Mouse (Mus musculus) myocyte (in vitro differentiated cells): ENCODE data around the gene Kcnj16. TPM values are rescaled to one million over a fixed set of nuclear protein-coding genes. Genes with fewer than 3 reads are reported as not detected.

ENCODE experiments used
- H3K27me3 ChIP-seq: one replicate; pipeline ENCODE4 v1.6.1; 2011; ENCODE audit not compliant: control insufficient read depth, insufficient read depth, insufficient read length
- H3K36me3 ChIP-seq: one replicate; pipeline ENCODE4 v1.6.1; 2011; ENCODE audit not compliant: control insufficient read depth, insufficient read depth
- H3K4me2 ChIP-seq: one replicate; pipeline ENCODE4 v1.6.1; 2011; ENCODE audit warnings: low read depth, control low read depth
- H3K4me3 ChIP-seq: one replicate; pipeline ENCODE4 v1.5.1; 2011; ENCODE audit warnings: mild to moderate bottlenecking, control low read depth, moderate library complexity
- H3K79me2 ChIP-seq: one replicate; pipeline ENCODE4 v1.6.1; 2011; ENCODE audit not compliant: control insufficient read depth, insufficient read depth
- H3ac ChIP-seq: one replicate; pipeline ENCODE4 v1.6.1; 2011; ENCODE audit not compliant: control insufficient read depth, insufficient read length
- CEBPB ChIP-seq: IDR thresholded peaks from 2 replicates; pipeline ENCODE4 v1.6.1; 2011; ENCODE audit warnings: mild to moderate bottlenecking, moderate library complexity; ENCODE audit not compliant: poor library complexity, insufficient read depth, severe bottlenecking
- E2F4 ChIP-seq: IDR thresholded peaks from one replicate; pipeline ENCODE4 v1.6.1; 2011; ENCODE audit warnings: mild to moderate bottlenecking, control low read depth, moderate library complexity; ENCODE audit not compliant: insufficient read depth
- MAX ChIP-seq: IDR thresholded peaks from one replicate; pipeline ENCODE4 v1.6.1; 2011; ENCODE audit warnings: low read depth, mild to moderate bottlenecking, control low read depth
- MYOD1 ChIP-seq, 3 experiments: IDR thresholded peaks; one replicate each; pipeline ENCODE4 v1.6.1; 2011; ENCODE audit warnings: control low read depth in 2 of 3, low read depth in 2 of 3, mild to moderate bottlenecking in 2 of 3, moderate library complexity in 1 of 3; ENCODE audit not compliant: insufficient read length in 2 of 3, control insufficient read depth in 1 of 3
- MYOG ChIP-seq, 3 experiments: IDR thresholded peaks; one replicate each; pipeline ENCODE4 v1.6.1; 2011; ENCODE audit warnings: control low read depth in 2 of 3, low read depth in 2 of 3, mild to moderate bottlenecking in 2 of 3; ENCODE audit not compliant: insufficient read length in 2 of 3, control insufficient read depth in 1 of 3, insufficient read depth in 1 of 3
- POLR2A ChIP-seq: IDR thresholded peaks from one replicate; pipeline ENCODE4 v1.6.1; 2011; ENCODE audit warnings: low read depth, mild to moderate bottlenecking, control low read depth, moderate library complexity; ENCODE audit not compliant: insufficient read length
- POLR2AphosphoS2 ChIP-seq: IDR thresholded peaks from one replicate; pipeline ENCODE4 v1.6.1; 2011; ENCODE audit warnings: low read depth, control low read depth; ENCODE audit not compliant: insufficient read length
- SRF ChIP-seq: IDR thresholded peaks from one replicate; pipeline ENCODE4 v1.6.1; 2011; ENCODE audit warnings: low read depth; ENCODE audit not compliant: control insufficient read depth, insufficient read length
- TCF12 ChIP-seq: IDR thresholded peaks from one replicate; pipeline ENCODE4 v1.6.1; 2011; ENCODE audit warnings: mild to moderate bottlenecking, control low read depth; ENCODE audit not compliant: poor library complexity, insufficient read depth, severe bottlenecking
- TCF3 ChIP-seq: IDR thresholded peaks from one replicate; pipeline ENCODE4 v1.6.1; 2011; ENCODE audit warnings: low read depth, control low read depth; ENCODE audit not compliant: insufficient read length
- USF1 ChIP-seq: IDR thresholded peaks from one replicate; pipeline ENCODE4 v1.6.1; 2011; ENCODE audit warnings: low read depth, mild to moderate bottlenecking, control low read depth, moderate library complexity
- polyA plus RNA-seq: library from polyadenylated mRNA; unstranded; fragments of >200 nt; fragmentation: generic; extraction: Trizol; gene quantifications from one replicate; pipeline ENCODE4 v1.2.1, GENCODE M21; 2012; ENCODE audit warnings: missing spikeins

Gene Kcnj16
- polyA plus RNA-seq, 1 experiment = 0.06 TPM

- no peaks in the 10 kb centered on the region for H3K36me3 ChIP-seq
- H3K4me2 ChIP-seq = no peak overlapping the region
- peaks cover 8% of the 10 kb centered on the region for H3K79me2 ChIP-seq
- no peaks in the 10 kb centered on the region for H3K27me3 ChIP-seq
- H3K4me3 ChIP-seq = no peak overlapping the region
- H3ac ChIP-seq = no peak overlapping the region
- TF ChIP-seq TCF12 (no peak), CEBPB (no peak), MYOD1 (IDR thresholded peaks at IDR 0.05; ENCODE audit: control insufficient read depth in 1 of 3, insufficient read length in 2 of 3, low read depth in 2 of 3) (no peak), POLR2AphosphoS2 (no peak), TCF3 (no peak), E2F4 (no peak), MYOG (IDR thresholded peaks at IDR 0.05; ENCODE audit: control insufficient read depth in 1 of 3, insufficient read depth in 1 of 3, insufficient read length in 2 of 3, low read depth in 2 of 3) (no peak), POLR2A (no peak), MAX (no peak), USF1 (no peak)
Measured at GRCm38 (mm10) chr11:111070460-111070859, 102.6 kb downstream of the Kcnj16 start.

GRCm38 (mm10) chr11:111074131-111074530 is 106.3 kb downstream of the Kcnj16 start:
- Histone ChIP-seq H3ac (no peak overlapping the region), H3K27me3 (no peaks in the 10 kb centered on the region), H3K4me2 (no peak overlapping the region), H3K36me3 (no peaks in the 10 kb centered on the region), H3K4me3 (no peak overlapping the region), H3K79me2 (no peaks in the 10 kb centered on the region)
- TF ChIP-seq POLR2A = no peak
- no peak for TF ChIP-seq USF1
- no peak for TF ChIP-seq SRF

Other genes with a start within 250 kb of the Kcnj16 start
- gene Kcnj2, start 98.1 kb downstream of the Kcnj16 start, polyA plus RNA-seq = 2.0 TPM